Mouse (Mus musculus): ENCODE measurements around the gene Twsg1. TPM values are rescaled to one million over a fixed set of nuclear protein-coding genes. Genes with fewer than 3 reads are reported as not detected.
A peak's percentile ranks its signal among the peaks of the same experiment; 100 is the strongest.

Gene Twsg1
- polyA plus RNA-seq, 2 experiments = 8.1 to 16.1 TPM

- no peak for TF ChIP-seq EP300 (IDR thresholded peaks at IDR 0.05; ENCODE audit: low read depth)
- TF ChIP-seq CTCF (IDR thresholded peaks at IDR 0.05; ENCODE audit: low read depth) = no peak
- peaks cover 0 to 4% of the 10 kb centered on the region in 2 experiments; a peak in 1 of 4 replicates for H3K4me1 ChIP-seq (replicated peaks; ENCODE audit: control insufficient read depth in 2 of 2, insufficient read depth in 2 of 2, low read length in 1 of 2)
- no peak overlapping the region for H3K4me2 ChIP-seq (ENCODE audit: low read depth)
- no peak overlapping the region for H3K27ac ChIP-seq
- H3K27me3 ChIP-seq (ENCODE audit: control insufficient read depth, insufficient read depth, low read length) = no peaks in the 10 kb centered on the region
- H3K9me3 ChIP-seq (ENCODE audit: control insufficient read depth, low read length) = no peaks in the 10 kb centered on the region
- H3K9ac ChIP-seq (replicated peaks) = no peak overlapping the region
- H3K4me3 ChIP-seq (ENCODE audit: insufficient read depth in 1 of 2, low read depth in 2 of 2, low read length in 2 of 2) = no peak overlapping the region
- DNase-seq (ENCODE audit: low read depth in 3 of 3, low spot score in 3 of 3) = no peak
- H3K36me3 ChIP-seq (replicated peaks; ENCODE audit: control insufficient read depth, insufficient read depth, low read depth) = no peaks in the 10 kb centered on the region
- ATAC-seq (ENCODE audit: insufficient read depth) = no peak
- 74% methylated on average over 22 of the region's 22 CpGs for WGBS (ENCODE audit: insufficient replicate concordance)
Measured at GRCm38 (mm10) chr17:65929319-65929978, 21.6 kb downstream of the Twsg1 start.

- Histone ChIP-seq H3K4me1 (replicated peaks; ENCODE audit: control insufficient read depth in 2 of 2, insufficient read depth in 2 of 2, low read length in 1 of 2) (peaks cover 0 to 4% of the 10 kb centered on the region in 2 experiments; a peak in 1 of 4 replicates), H3K9ac (replicated peaks) (no peak overlapping the region), H3K27ac (no peak overlapping the region), H3K27me3 (ENCODE audit: control insufficient read depth, insufficient read depth, low read length) (no peaks in the 10 kb centered on the region), H3K4me3 (ENCODE audit: insufficient read depth in 1 of 2, low read depth in 2 of 2, low read length in 2 of 2) (no peak overlapping the region), H3K4me2 (ENCODE audit: low read depth) (no peak overlapping the region), H3K36me3 (replicated peaks; ENCODE audit: control insufficient read depth, insufficient read depth, low read depth) (no peaks in the 10 kb centered on the region), H3K9me3 (ENCODE audit: control insufficient read depth, low read length) (no peaks in the 10 kb centered on the region)
- ATAC-seq (ENCODE audit: insufficient read depth) (no peak), DNase-seq (ENCODE audit: low read depth in 3 of 3, low spot score in 3 of 3) (no peak)
- TF ChIP-seq EP300 (IDR thresholded peaks at IDR 0.05; ENCODE audit: low read depth) (no peak), CTCF (IDR thresholded peaks at IDR 0.05; ENCODE audit: low read depth) (no peak)
- WGBS (ENCODE audit: insufficient replicate concordance) = 78% methylated on average over 4 of the region's 4 CpGs
Measured at GRCm38 (mm10) chr17:65927077-65927476, 23.9 kb downstream of the Twsg1 start.

GRCm38 (mm10) chr17:65924218-65924617 is 26.8 kb downstream of the Twsg1 start:
- Histone ChIP-seq H3K27me3 (ENCODE audit: control insufficient read depth, insufficient read depth, low read length) (no peaks in the 10 kb centered on the region), H3K27ac (no peak overlapping the region), H3K36me3 (replicated peaks; ENCODE audit: control insufficient read depth, insufficient read depth, low read depth) (no peaks in the 10 kb centered on the region), H3K9ac (replicated peaks) (no peak overlapping the region), H3K4me2 (ENCODE audit: low read depth) (no peak overlapping the region), H3K4me1 (replicated peaks; ENCODE audit: control insufficient read depth in 2 of 2, insufficient read depth in 2 of 2, low read length in 1 of 2) (peaks cover 0 to 3% of the 10 kb centered on the region in 2 experiments; a peak in 3 of 4 replicates), H3K4me3 (ENCODE audit: insufficient read depth in 1 of 2, low read depth in 2 of 2, low read length in 2 of 2) (no peak overlapping the region), H3K9me3 (ENCODE audit: control insufficient read depth, low read length) (no peaks in the 10 kb centered on the region)
- DNase-seq (ENCODE audit: low read depth in 3 of 3, low spot score in 3 of 3) = no peak
- TF ChIP-seq CTCF (IDR thresholded peaks at IDR 0.05; ENCODE audit: low read depth) (no peak), EP300 (IDR thresholded peaks at IDR 0.05; ENCODE audit: low read depth) (no peak)
- WGBS (ENCODE audit: insufficient replicate concordance) = 67% methylated on average over 5 of the region's 5 CpGs
- ATAC-seq (ENCODE audit: insufficient read depth) = no peak

- ATAC-seq (ENCODE audit: insufficient read depth) (no peak), DNase-seq (ENCODE audit: low read depth in 3 of 3, low spot score in 3 of 3) (no peak)
- Histone ChIP-seq H3K27me3 (ENCODE audit: control insufficient read depth, insufficient read depth, low read length) (no peaks in the 10 kb centered on the region), H3K4me3 (ENCODE audit: insufficient read depth in 1 of 2, low read depth in 2 of 2, low read length in 2 of 2) (no peak overlapping the region), H3K27ac (no peak overlapping the region), H3K36me3 (replicated peaks; ENCODE audit: control insufficient read depth, insufficient read depth, low read depth) (no peaks in the 10 kb centered on the region), H3K9me3 (ENCODE audit: control insufficient read depth, low read length) (no peaks in the 10 kb centered on the region), H3K4me1 (replicated peaks; ENCODE audit: control insufficient read depth in 2 of 2, insufficient read depth in 2 of 2, low read length in 1 of 2) (peaks cover 3 to 8% of the 10 kb centered on the region in 2 experiments; a peak in 3 of 4 replicates), H3K9ac (replicated peaks) (no peak overlapping the region), H3K4me2 (ENCODE audit: low read depth) (no peak overlapping the region)
- no peak for TF ChIP-seq CTCF (IDR thresholded peaks at IDR 0.05; ENCODE audit: low read depth)
- TF ChIP-seq EP300 (IDR thresholded peaks at IDR 0.05; ENCODE audit: low read depth) = no peak
- WGBS (ENCODE audit: insufficient replicate concordance) = 75% methylated on average over 6 of the region's 6 CpGs
Measured at GRCm38 (mm10) chr17:65921975-65922374, 29.1 kb downstream of the Twsg1 start.

- Histone ChIP-seq H3K9ac (replicated peaks) (no peak overlapping the region), H3K4me3 (ENCODE audit: insufficient read depth in 1 of 2, low read depth in 2 of 2, low read length in 2 of 2) (no peak overlapping the region), H3K27me3 (ENCODE audit: control insufficient read depth, insufficient read depth, low read length) (no peaks in the 10 kb centered on the region), H3K36me3 (replicated peaks; ENCODE audit: control insufficient read depth, insufficient read depth, low read depth) (no peaks in the 10 kb centered on the region), H3K9me3 (ENCODE audit: control insufficient read depth, low read length) (no peaks in the 10 kb centered on the region), H3K4me1 (replicated peaks; ENCODE audit: control insufficient read depth in 2 of 2, insufficient read depth in 2 of 2, low read length in 1 of 2) (peaks cover 3 to 8% of the 10 kb centered on the region in 2 experiments; a peak in 3 of 4 replicates), H3K27ac (no peak overlapping the region), H3K4me2 (ENCODE audit: low read depth) (no peak overlapping the region)
- peak; percentile 48 for TF ChIP-seq EP300 (IDR thresholded peaks at IDR 0.05; ENCODE audit: low read depth)
- TF ChIP-seq CTCF (IDR thresholded peaks at IDR 0.05; ENCODE audit: low read depth) = no peak
- DNase-seq (ENCODE audit: low read depth in 3 of 3, low spot score in 3 of 3) (peak; percentile 44 to 59 (median 47)), ATAC-seq (ENCODE audit: insufficient read depth) (peak; percentile 85)
- 16% methylated on average over 3 of the region's 3 CpGs for WGBS (ENCODE audit: insufficient replicate concordance)
Measured at GRCm38 (mm10) chr17:65919235-65919634, 31.8 kb downstream of the Twsg1 start.

Measured in liver, embryonic 14.5 days (tissue).